Mouse (Mus musculus) cerebellum, adult (tissue): Measurements from ENCODE around the gene Spag9.

Experiments used
- ATAC-seq: cut with Nextera tagmentation; 2 replicates; pipeline ENCODE4 v1.9.2; 2017; ENCODE audit warnings: mild to moderate bottlenecking, moderate library complexity, mixed read lengths; ENCODE audit not compliant: insufficient number of reproducible peaks, low FRiP score, low TSS enrichment

Spag9 gene

DNA sequence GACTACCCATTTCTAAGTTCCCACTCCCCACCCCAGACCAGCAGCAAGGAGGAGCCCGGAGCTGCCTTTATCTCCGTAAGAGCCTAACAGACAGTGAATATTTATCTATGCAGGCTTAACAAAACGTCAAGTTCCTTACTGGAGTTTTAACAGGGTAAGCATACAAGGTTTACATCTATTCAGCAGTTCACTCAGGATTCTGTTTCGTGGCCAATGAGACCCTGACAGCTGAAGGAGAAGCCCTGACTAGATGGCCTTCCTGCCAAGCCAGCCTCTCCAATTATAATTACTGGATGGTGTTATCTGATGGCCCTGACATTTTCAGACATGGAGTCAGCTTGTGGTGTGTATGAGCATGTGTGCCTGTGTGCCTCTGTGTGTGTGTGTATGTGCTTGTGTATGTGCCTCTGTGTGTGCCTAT is 177.8 kb downstream of the Spag9 start:
- ATAC-seq, result no peak

DNA sequence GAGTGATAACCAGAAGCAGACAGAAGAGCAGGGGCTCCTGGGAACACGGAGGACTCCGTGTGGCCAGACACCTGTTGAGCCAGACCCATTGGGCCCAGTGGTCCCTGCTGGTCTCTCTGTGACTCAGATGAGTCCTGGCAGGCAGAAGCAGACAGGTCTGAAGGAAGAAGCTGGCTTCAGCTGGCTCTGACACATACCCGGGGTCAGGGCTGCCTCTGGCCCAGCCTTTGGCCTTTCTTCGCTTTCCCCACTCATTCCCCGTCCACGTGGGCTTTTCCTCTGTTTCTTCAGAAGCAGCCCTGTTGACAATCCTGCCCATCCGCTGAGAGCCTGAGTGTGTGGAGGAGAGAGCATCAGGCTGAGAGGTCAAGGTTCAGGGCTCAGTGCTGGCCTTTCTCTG is 179.4 kb downstream of the Spag9 start:
- no peak for ATAC-seq
